Mouse (Mus musculus): Measurements from ENCODE around the gene Dchs1. TPM values are rescaled to one million over a fixed set of nuclear protein-coding genes. Genes with fewer than 3 reads are reported as not detected.

Gene Dchs1
- 0.41 and 1.3 TPM in 2 replicates for polyA plus RNA-seq (2012; ENCODE audit: low replicate concordance)

GRCm38 (mm10) chr7:105787285-105788140 lies at the start of gene Dchs1:
Gene Dchs1, minus strand, starts transcription at chr7:105787654.

DNA sequence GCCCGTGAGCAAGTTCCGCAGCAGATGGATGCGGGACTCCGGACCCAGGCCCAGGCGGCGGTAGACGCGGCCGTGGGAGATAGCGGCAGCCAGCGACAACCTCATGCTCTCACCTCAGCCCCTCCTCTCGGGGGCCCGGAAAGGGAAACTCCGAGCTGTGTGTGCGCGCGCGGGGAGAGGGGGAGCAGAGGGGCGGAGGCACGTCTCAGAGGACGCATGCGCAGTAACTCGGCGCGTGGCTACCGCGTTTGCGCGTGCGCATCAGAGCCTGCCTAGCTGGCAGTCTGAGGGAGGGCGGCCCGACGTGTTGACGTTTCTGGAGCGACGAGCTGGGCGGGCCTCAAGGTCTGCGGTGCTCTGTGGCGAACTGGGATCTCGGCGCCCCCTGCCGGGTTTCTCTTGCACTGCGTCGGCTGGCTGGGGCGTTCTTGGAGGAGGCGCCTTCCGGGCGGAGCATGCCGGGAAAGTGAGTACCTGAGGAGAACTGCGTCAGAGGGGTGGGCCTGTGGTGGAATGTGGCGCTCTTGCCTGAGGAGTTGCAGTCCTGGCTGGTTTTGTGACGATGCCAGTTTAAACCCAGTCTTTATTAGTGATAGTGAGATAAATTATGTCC lies 23.5 kb upstream of the Dchs1 start, which contains the start of gene Mrpl17:
TSS of gene Mrpl17 (minus strand) at position 223 of the 613 bp plus-strand sequence.

GRCm38 (mm10) chr7:105751491-105752433 lies 35.7 kb downstream of the Dchs1 start, which contains the start of gene Tpp1:
Gene Tpp1, minus strand, starts transcription at chr7:105752235.

DNA sequence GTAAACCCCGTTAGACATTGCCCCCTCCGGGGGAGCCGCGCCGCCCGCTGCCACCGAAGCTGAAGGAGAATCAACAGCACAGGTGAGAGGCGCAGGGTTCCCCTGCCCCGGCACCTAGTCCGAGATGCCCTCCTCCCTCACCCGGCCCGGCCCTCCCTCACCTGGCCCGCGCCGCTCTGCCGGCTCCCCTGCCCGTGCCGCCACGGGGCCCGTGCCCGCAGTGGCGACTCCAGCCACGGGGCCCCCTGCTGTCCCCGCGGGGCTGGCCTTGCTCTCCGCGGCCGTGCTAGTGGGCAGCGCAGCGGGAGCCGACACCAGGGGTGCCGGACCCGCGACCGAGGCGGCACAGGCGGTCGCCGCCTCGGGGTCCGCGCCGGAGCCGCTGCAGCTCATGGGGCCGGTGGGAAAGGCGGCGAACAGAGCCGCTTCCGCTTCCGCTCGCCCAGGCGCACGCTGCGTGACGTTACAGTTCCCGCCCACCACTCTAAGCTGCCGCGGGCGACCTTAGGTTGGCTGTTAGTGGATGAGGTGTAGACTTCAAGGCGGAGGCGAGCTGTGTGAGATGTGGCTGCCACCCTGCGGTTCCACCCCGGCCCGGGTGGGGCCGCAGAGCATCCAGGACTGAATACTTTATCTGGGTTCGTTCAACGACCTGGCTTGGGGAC lies 43.4 kb downstream of the Dchs1 start, which contains the start of gene Taf10:
TSS of gene Taf10 (minus strand) at position 436 of the 665 bp plus-strand sequence.

GRCm38 (mm10) chr7:105736911-105737521 lies 50.4 kb downstream of the Dchs1 start, which contains the start of gene Rrp8:
Gene Rrp8, minus strand, starts transcription at chr7:105737385.

DNA sequence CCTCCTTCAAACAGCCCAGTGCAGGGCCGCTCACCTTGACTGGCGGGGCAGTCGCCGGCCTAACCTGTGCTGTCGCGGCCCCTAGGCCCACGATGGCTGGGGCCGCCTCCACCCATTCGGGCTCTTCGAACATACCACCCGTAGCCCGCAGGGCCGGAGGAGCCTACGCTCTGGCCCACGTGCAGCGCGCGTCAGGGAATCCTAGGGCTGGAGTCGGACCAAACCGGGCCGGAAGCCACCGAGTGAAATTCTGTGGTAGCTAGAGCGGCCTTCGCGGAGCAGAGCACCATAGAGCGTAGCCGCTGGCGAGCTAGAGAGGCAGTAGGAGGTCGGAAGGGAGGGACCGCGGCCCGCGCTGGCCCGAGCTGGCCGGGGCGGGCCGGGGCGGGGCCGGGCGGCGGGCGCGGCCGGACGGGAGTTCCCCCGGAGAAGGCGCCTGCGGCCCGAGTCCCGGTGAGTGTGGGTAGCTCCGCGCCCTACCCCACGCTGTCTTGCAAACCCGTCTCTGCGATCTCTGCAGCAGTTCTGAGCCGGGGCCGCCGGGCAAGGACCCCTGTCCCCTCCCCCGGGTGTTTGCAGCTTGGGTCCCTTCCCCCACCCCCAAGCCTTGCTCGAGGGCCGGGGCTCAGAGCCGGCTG lies 51.1 kb downstream of the Dchs1 start, which contains the start of gene Ilk:
TSS of gene Ilk (plus strand) at position 329 of the 638 bp plus-strand sequence.

Other genes starting within 250 kb of the Dchs1 start
- gene Smpd1, start 233.3 kb downstream of the Dchs1 start, polyA plus RNA-seq (2012; ENCODE audit: low replicate concordance), result 18.1 and 38.9 TPM in 2 replicates
- gene Apbb1, start 206.0 kb downstream of the Dchs1 start, polyA plus RNA-seq (2012; ENCODE audit: low replicate concordance), result 0.97 and 1.3 TPM in 2 replicates
- gene Hpx, start 187.5 kb downstream of the Dchs1 start, polyA plus RNA-seq (2012; ENCODE audit: low replicate concordance), result not detected in 2 replicates
- gene Trim3, start 154.1 kb downstream of the Dchs1 start, polyA plus RNA-seq (2012; ENCODE audit: low replicate concordance), result 5.6 and 6.8 TPM in 2 replicates
- 182 and 273 TPM in 2 replicates for gene Timm10b, start 147.6 kb downstream of the Dchs1 start, polyA plus RNA-seq (2012; ENCODE audit: low replicate concordance)
- gene Arfip2, start 147.2 kb downstream of the Dchs1 start, polyA plus RNA-seq (2012; ENCODE audit: low replicate concordance), result 56.0 and 57.5 TPM in 2 replicates
- gene Gm45799, start 147.1 kb downstream of the Dchs1 start, polyA plus RNA-seq (2012; ENCODE audit: low replicate concordance), result 9.1 and 148 TPM in 2 replicates
- gene Dnhd1, start 136.8 kb downstream of the Dchs1 start, polyA plus RNA-seq (2012; ENCODE audit: low replicate concordance), result 0.07 and 0.25 TPM in 2 replicates
- 26.6 and 31.7 TPM in 2 replicates for gene Ilk, start 51.1 kb downstream of the Dchs1 start, polyA plus RNA-seq (2012; ENCODE audit: low replicate concordance)
- 29.3 and 52.2 TPM in 2 replicates for gene Rrp8, start 50.3 kb downstream of the Dchs1 start, polyA plus RNA-seq (2012; ENCODE audit: low replicate concordance)
- 229 and 336 TPM in 2 replicates for gene Taf10, start 43.3 kb downstream of the Dchs1 start, polyA plus RNA-seq (2012; ENCODE audit: low replicate concordance)
- 35.8 and 58.7 TPM in 2 replicates for gene Tpp1, start 35.4 kb downstream of the Dchs1 start, polyA plus RNA-seq (2012; ENCODE audit: low replicate concordance)
- gene Mrpl17, start 23.4 kb upstream of the Dchs1 start, polyA plus RNA-seq (2012; ENCODE audit: low replicate concordance), result 68.8 and 108 TPM in 2 replicates
- gene Gm4070, start 166.3 kb upstream of the Dchs1 start, polyA plus RNA-seq (2012; ENCODE audit: low replicate concordance), result 1.3 and 2.2 TPM in 2 replicates